Mouse (Mus musculus): ENCODE results near the gene Usp42.

DNA sequence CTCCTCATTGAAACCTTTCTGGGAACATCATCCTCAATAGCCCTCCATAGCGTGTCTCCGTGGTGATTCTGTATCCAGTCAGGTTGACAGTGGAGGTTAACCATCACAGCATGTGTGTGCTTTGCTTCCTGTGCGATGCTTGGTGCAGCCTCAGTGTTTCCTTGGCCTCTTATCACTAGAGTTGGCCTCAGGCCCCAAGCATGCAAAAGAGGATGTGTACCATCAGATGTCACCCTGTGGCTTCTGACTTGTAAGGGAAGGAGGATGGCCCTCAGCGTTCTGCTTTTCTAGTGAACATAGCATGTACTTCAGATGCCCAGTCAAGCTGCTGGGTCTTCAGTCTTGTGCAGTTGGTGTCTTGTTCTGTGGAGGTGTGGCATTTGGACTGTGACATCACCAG, 33.6 kb downstream of the Usp42 start:
- TF ChIP-seq POLR2A (IDR thresholded peaks at IDR 0.05; ENCODE audit: insufficient read length, low read depth) (no peak), SRF (IDR thresholded peaks at IDR 0.05; ENCODE audit: control insufficient read depth, insufficient read length, low read depth) (no peak), CEBPB (IDR thresholded peaks at IDR 0.05; ENCODE audit: insufficient read depth, poor library complexity, severe bottlenecking) (no peak), MAX (IDR thresholded peaks at IDR 0.05; ENCODE audit: low read depth) (no peak), USF1 (IDR thresholded peaks at IDR 0.05; ENCODE audit: low read depth) (no peak), E2F4 (IDR thresholded peaks at IDR 0.05; ENCODE audit: insufficient read depth) (no peak), TCF12 (IDR thresholded peaks at IDR 0.05; ENCODE audit: insufficient read depth, poor library complexity, severe bottlenecking) (no peak), MYOD1 (IDR thresholded peaks at IDR 0.05; ENCODE audit: control insufficient read depth in 1 of 3, insufficient read length in 2 of 3, low read depth in 2 of 3) (no peak), POLR2AphosphoS2 (IDR thresholded peaks at IDR 0.05; ENCODE audit: insufficient read length, low read depth) (no peak), MYOG (IDR thresholded peaks at IDR 0.05; ENCODE audit: control insufficient read depth in 1 of 3, insufficient read depth in 1 of 3, insufficient read length in 2 of 3, low read depth in 2 of 3) (no peak)

Data from myocyte (in vitro differentiated cells).